Mouse (Mus musculus) erythroblast, embryonic 14.5 days (primary cell): ENCODE measurements around the gene OR5BS1P. TPM values are rescaled to one million over a fixed set of nuclear protein-coding genes. Genes with fewer than 3 reads are reported as not detected.

Source experiments
- H3K27me3 ChIP-seq: 2 replicates; pipeline ENCODE4 v1.6.1; 2012; ENCODE audit warnings: inconsistent platforms; ENCODE audit not compliant: control insufficient read depth
- H3K36me3 ChIP-seq: 2 replicates; pipeline ENCODE4 v1.6.1; 2012; ENCODE audit warnings: mild to moderate bottlenecking, inconsistent platforms; ENCODE audit not compliant: control insufficient read depth
- H3K4me1 ChIP-seq: 2 replicates; pipeline ENCODE4 v1.6.1; 2012; ENCODE audit warnings: inconsistent platforms; ENCODE audit not compliant: control insufficient read depth
- H3K4me3 ChIP-seq: replicated peaks from 2 replicates; pipeline ENCODE3; 2012; ENCODE audit warnings: moderate library complexity, mild to moderate bottlenecking, inconsistent platforms
- H3K9me3 ChIP-seq: 2 replicates; pipeline ENCODE4 v1.6.1; 2012; ENCODE audit warnings: low read length, inconsistent platforms, mixed read lengths; ENCODE audit not compliant: control insufficient read depth
- GATA1 ChIP-seq: IDR thresholded peaks from 2 replicates; pipeline ENCODE4 v1.6.1; 2012; ENCODE audit warnings: low read length, inconsistent platforms, mixed read lengths
- TAL1 ChIP-seq: IDR thresholded peaks from 3 replicates; pipeline ENCODE4 v1.6.1; 2012; ENCODE audit warnings: low read length, inconsistent platforms, mixed read lengths
- polyA plus RNA-seq: library from polyadenylated mRNA; stranded (reverse); fragments of >175 nt; gene quantifications from 2 replicates; pipeline ENCODE4 v1.2.3, GENCODE M21; 2012

Gene OR5BS1P
- polyA plus RNA-seq, 1 experiment = not detected

GRCm38 (mm10) chr15:98497631-98498030 lies 27.9 kb downstream of the OR5BS1P start:
- no peaks in the 10 kb centered on the region for H3K9me3 ChIP-seq
- no peak overlapping the region for H3K4me3 ChIP-seq
- H3K4me1 ChIP-seq = no peaks in the 10 kb centered on the region
- TF ChIP-seq TAL1 (no peak), GATA1 (no peak)
- 0 out of 2 replicates have a peak, but pooled peaks cover 2% of the 10 kb centered on the region for H3K27me3 ChIP-seq
- H3K36me3 ChIP-seq = no peaks in the 10 kb centered on the region

GRCm38 (mm10) chr15:98503317-98503716 lies 33.6 kb downstream of the OR5BS1P start:
- no peaks in the 10 kb centered on the region for H3K36me3 ChIP-seq
- no peaks in the 10 kb centered on the region for H3K4me1 ChIP-seq
- peaks cover 14% of the 10 kb centered on the region for H3K27me3 ChIP-seq
- H3K4me3 ChIP-seq = no peak overlapping the region
- peaks cover 2% of the 10 kb centered on the region; the same call in 1 of the 2 replicates for H3K9me3 ChIP-seq
- no peak for TF ChIP-seq TAL1
- TF ChIP-seq GATA1 = no peak

GRCm38 (mm10) chr15:98504514-98504913 lies 34.8 kb downstream of the OR5BS1P start:
- H3K4me1 ChIP-seq = no peaks in the 10 kb centered on the region
- TF ChIP-seq TAL1 = no peak
- TF ChIP-seq GATA1 = no peak
- H3K36me3 ChIP-seq = no peaks in the 10 kb centered on the region
- no peak overlapping the region for H3K4me3 ChIP-seq
- H3K27me3 ChIP-seq = peaks cover 14% of the 10 kb centered on the region
- peaks cover 2% of the 10 kb centered on the region; the same call in 1 of the 2 replicates for H3K9me3 ChIP-seq

GRCm38 (mm10) chr15:98506253-98506957 lies 36.7 kb downstream of the OR5BS1P start:
- Histone ChIP-seq H3K27me3 (peaks cover 14% of the 10 kb centered on the region), H3K9me3 (peaks cover 2% of the 10 kb centered on the region; the same call in 1 of the 2 replicates), H3K4me1 (peaks cover 4% of the 10 kb centered on the region), H3K36me3 (no peaks in the 10 kb centered on the region), H3K4me3 (no peak overlapping the region)
- TF ChIP-seq TAL1 = no peak
- TF ChIP-seq GATA1 = no peak

- Histone ChIP-seq H3K4me3 (no peak overlapping the region), H3K9me3 (peaks cover 2% of the 10 kb centered on the region; the same call in 1 of the 2 replicates), H3K27me3 (peaks cover 14% of the 10 kb centered on the region), H3K4me1 (peaks cover 5% of the 10 kb centered on the region), H3K36me3 (no peaks in the 10 kb centered on the region)
- TF ChIP-seq GATA1 = no peak
- TF ChIP-seq TAL1 = no peak
These were observed 37.6 kb downstream of the OR5BS1P start for GRCm38 (mm10) chr15:98507321-98507720.

- TF ChIP-seq GATA1 = no peak
- no peak for TF ChIP-seq TAL1
- Histone ChIP-seq H3K36me3 (no peaks in the 10 kb centered on the region), H3K9me3 (peaks cover 2% of the 10 kb centered on the region; the same call in 1 of the 2 replicates), H3K4me1 (peaks cover 5% of the 10 kb centered on the region), H3K27me3 (peaks cover 12% of the 10 kb centered on the region), H3K4me3 (no peak overlapping the region)
These were observed 39.7 kb downstream of the OR5BS1P start for GRCm38 (mm10) chr15:98509387-98509786.

- Histone ChIP-seq H3K27me3 (peaks cover 6% of the 10 kb centered on the region), H3K36me3 (no peaks in the 10 kb centered on the region), H3K4me3 (peak overlapping the region; percentile 36), H3K4me1 (peaks cover 5% of the 10 kb centered on the region), H3K9me3 (no peaks in the 10 kb centered on the region)
- TF ChIP-seq TAL1 (no peak), GATA1 (no peak)
These were observed 41.0 kb downstream of the OR5BS1P start for GRCm38 (mm10) chr15:98510438-98511385.

GRCm38 (mm10) chr15:98511386-98511928 lies 41.8 kb downstream of the OR5BS1P start:
- Histone ChIP-seq H3K9me3 (no peaks in the 10 kb centered on the region), H3K27me3 (peaks cover 3% of the 10 kb centered on the region; the same call in 1 of the 2 replicates), H3K36me3 (no peaks in the 10 kb centered on the region), H3K4me1 (peaks cover 5% of the 10 kb centered on the region), H3K4me3 (no peak overlapping the region)
- TF ChIP-seq GATA1 = no peak
- no peak for TF ChIP-seq TAL1
